ENCODE assay signal across 21 mouse cellular contexts in the genomic region with DNA sequence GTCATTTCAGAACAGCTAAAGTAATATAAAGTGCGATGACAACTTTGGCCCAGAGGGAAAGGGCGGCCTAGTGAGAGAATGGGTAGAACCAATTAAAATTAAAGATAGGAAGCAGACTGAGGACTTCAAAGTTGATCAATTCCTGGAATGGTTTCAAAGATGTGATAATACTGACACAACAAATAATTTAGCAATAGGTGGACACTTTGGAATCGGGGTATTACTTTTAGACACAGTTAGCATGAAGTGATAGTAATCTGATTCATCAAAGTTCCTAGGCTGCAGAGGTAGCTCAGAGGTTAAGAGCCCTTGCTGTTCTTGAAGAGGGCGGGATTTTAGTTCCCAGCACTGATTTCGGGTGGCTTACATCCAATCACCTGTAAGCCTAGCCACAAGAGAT. TPM values are rescaled to one million over a fixed set of nuclear protein-coding genes. Genes with fewer than 3 reads are reported as not detected.
DNase-seq lines count a peak whose midpoint lies in the region; ATAC-seq and TF ChIP-seq lines count a peak whose summit lies in the region.
"Had no signal": no experiment of that assay in that cellular context is flagged by ENCODE, and none has a peak within 500 bp of the region (broad histone marks: within the 10 kb centered on the region; RNA-seq: fewer than 3 reads in every experiment).

No protein-coding gene starts in this region.

- H3K4me3 ChIP-seq in liver, adult 2 months (ENCODE audit: insufficient read depth, low read depth, low read length) = no peak overlapping the region
- H3K4me3 ChIP-seq in liver, embryonic 12.5 days = no peak overlapping the region
- no peak overlapping the region for H3K4me3 ChIP-seq in liver, postnatal 0 days (ENCODE audit: low read depth, low read length)

- no peak overlapping the region for H3K27ac ChIP-seq in liver, adult 2 months (replicated peaks; ENCODE audit: insufficient read depth, low read depth, low read length)
- no peak overlapping the region for H3K27ac ChIP-seq in liver, embryonic 12.5 days
- peak overlapping the region; percentile 51 for H3K27ac ChIP-seq in liver, postnatal 0 days (ENCODE audit: low read depth)

- no peak for TF ChIP-seq POLR2A in liver, adult 2 months (IDR thresholded peaks at IDR 0.05; ENCODE audit: extremely low read depth, insufficient read depth, low read length)

- no peak for TF ChIP-seq EP300 in liver, postnatal 0 days (IDR thresholded peaks at IDR 0.05; ENCODE audit: low read depth)

- WGBS in liver, adult 2 months = 16% methylated on average over 5 of the region's 5 CpGs
- 86% methylated on average over 5 of the region's 5 CpGs for WGBS in liver, embryonic 12.5 days (ENCODE audit: insufficient replicate concordance)
- WGBS in liver, postnatal 0 days (ENCODE audit: insufficient replicate concordance) = 83% methylated on average over 5 of the region's 5 CpGs

- H3K4me1 ChIP-seq in liver, adult 2 months (ENCODE audit: control insufficient read depth, insufficient read depth, low read length) = peaks cover 8% of the 10 kb centered on the region; the same call in 1 of the 2 replicates
- no peaks in the 10 kb centered on the region for H3K4me1 ChIP-seq in liver, embryonic 12.5 days
- H3K4me1 ChIP-seq in liver, postnatal 0 days (ENCODE audit: insufficient read depth) = no peaks in the 10 kb centered on the region

- no peaks in the 10 kb centered on the region for H3K9me3 ChIP-seq in liver, embryonic 12.5 days (replicated peaks)
- no peaks in the 10 kb centered on the region for H3K9me3 ChIP-seq in liver, postnatal 0 days (ENCODE audit: low read length)
- H3K9me3 ChIP-seq: G1E had no signal

- H3K4me2 ChIP-seq in liver, embryonic 12.5 days = no peak overlapping the region
- H3K4me2 ChIP-seq in liver, postnatal 0 days (ENCODE audit: low read depth, low read length) = no peak overlapping the region

- no peak for ATAC-seq in liver, embryonic 12.5 days
- ATAC-seq in liver, postnatal 0 days = peak; percentile 65
- ATAC-seq: activated CD4-positive, CD25-positive, alpha-beta regulatory T cell, adult 4 months; CD4-positive, CD25-positive, alpha-beta regulatory T cell, adult 4 months; Patski had no signal

- H3K79me2 ChIP-seq in liver, adult 2 months (ENCODE audit: control insufficient read depth, insufficient read depth, low read length) = no peaks in the 10 kb centered on the region

- TF ChIP-seq CTCF in liver, adult 2 months (IDR thresholded peaks at IDR 0.05; ENCODE audit: low read depth, low read length) = no peak
- no peak for TF ChIP-seq CTCF in liver, postnatal 0 days (IDR thresholded peaks at IDR 0.05; ENCODE audit: low read depth)

- peaks cover 26% of the 10 kb centered on the region for H3K36me3 ChIP-seq in liver, adult 2 months (ENCODE audit: control insufficient read depth, insufficient read depth, low read length)
- peaks cover 25% of the 10 kb centered on the region for H3K36me3 ChIP-seq in liver, embryonic 12.5 days
- H3K36me3 ChIP-seq in liver, postnatal 0 days (replicated peaks; ENCODE audit: insufficient read depth, low read length) = peaks cover 12% of the 10 kb centered on the region; the same call in 1 of the 2 replicates

- no peaks in the 10 kb centered on the region for H3K27me3 ChIP-seq in liver, adult 2 months (ENCODE audit: control insufficient read depth, insufficient read depth, low read length)
- no peaks in the 10 kb centered on the region for H3K27me3 ChIP-seq in liver, embryonic 12.5 days (replicated peaks)
- no peaks in the 10 kb centered on the region for H3K27me3 ChIP-seq in liver, postnatal 0 days (ENCODE audit: insufficient read depth, low read length)
- H3K27me3 ChIP-seq: CH12.LX had no signal

- H3K9ac ChIP-seq in liver, adult 2 months (ENCODE audit: low read depth, low read length) = no peak overlapping the region
- no peak overlapping the region for H3K9ac ChIP-seq in liver, embryonic 12.5 days
- no peak overlapping the region for H3K9ac ChIP-seq in liver, postnatal 0 days (replicated peaks)

- DNase-seq in liver, adult 2 months (ENCODE audit: extremely low read depth, low read depth, low spot score) = peak; percentile 84
- DNase-seq in liver, postnatal 0 days = no peak
- DNase-seq in liver = no peak
- DNase-seq: adrenal gland, adult 2 months; adrenal gland, adult 8-10 months; adrenal gland, postnatal 10 days; adrenal gland, postnatal 14 days; adrenal gland, postnatal 25 days; adrenal gland, postnatal 36 days; B cell, adult 2 months; cerebellum, adult 11 months; cerebellum, adult 11-12 months; cerebellum, adult 18-20 months had no signal

RNA-seq across cellular contexts. Expression of gene Kcne1l, which starts 29.4 kb away (rescaled TPM):
- not detected in 2 replicates for total RNA-seq in liver, adult 2 months (2014; rRNA removed)
- polyA plus RNA-seq in liver, adult 2 months (2012; rRNA removed) = 0.11 TPM in 1 of 2 replicates, not detected in the other
- polyA plus RNA-seq in liver, embryonic 12.5 days (2016; fragmentation: Nextera tagmentation; extraction: Ambion mirVana) = 1.4 and 2.0 TPM in 2 replicates
- 0.45 and 0.49 TPM in 2 replicates for polyA plus RNA-seq in liver, postnatal 0 days (2015; fragmentation: Nextera tagmentation; extraction: Ambion mirVana)
- total RNA-seq: adrenal gland, adult 2 months; CH12.LX; G1E; MEL had no signal
- polyA plus RNA-seq: activated CD4-positive, CD25-positive, alpha-beta regulatory T cell, adult 4 months; C2C12; CD4-positive, CD25-positive, alpha-beta regulatory T cell, adult 4 months; G1E; Patski had no signal

RNA-seq across cellular contexts. Expression of gene Acsl4, which starts 54.8 kb away (rescaled TPM):
- total RNA-seq in liver, adult 2 months (2014; rRNA removed) = 37.9 and 38.3 TPM in 2 replicates
- 4.2 and 6.0 TPM in 2 replicates for polyA plus RNA-seq in liver, adult 2 months (2012; rRNA removed)
- 17.6 and 17.8 TPM in 2 replicates for polyA plus RNA-seq in liver, embryonic 12.5 days (2016; fragmentation: Nextera tagmentation; extraction: Ambion mirVana)
- polyA plus RNA-seq in liver, postnatal 0 days (2015; fragmentation: Nextera tagmentation; extraction: Ambion mirVana) = 14.7 and 16.7 TPM in 2 replicates
